Mouse (Mus musculus): ENCODE measurements at regions not wholly inside any gene's neighbourhood (a gene's known extent, or its start where the extent isn't known, plus 50 kb on each side); places are given as distances from the start of the nearest gene placed in this dataset.

GRCm38 (mm10) chr4:72412100-72412788 lies 211.5 kb upstream of the Tle1 start:
- TF ChIP-seq MAX (IDR thresholded peaks at IDR 0.05) (no peak), CTCF (IDR thresholded peaks at IDR 0.05; ENCODE audit: control insufficient read depth, insufficient read depth, insufficient read length) (no peak), FOSL1 (IDR thresholded peaks at IDR 0.05; ENCODE audit: insufficient read depth, low read length, poor library complexity, severe bottlenecking) (no peak), CEBPB (IDR thresholded peaks at IDR 0.05; ENCODE audit: low read depth) (no peak), MYOG (IDR thresholded peaks at IDR 0.05; ENCODE audit: control insufficient read depth, extremely low read depth, insufficient read length) (no peak), USF1 (IDR thresholded peaks at IDR 0.05; ENCODE audit: low read depth) (no peak)

Data from C2C12 (cell line).